Mouse (Mus musculus): Measurements from ENCODE around the gene Clstn2. TPM values are rescaled to one million over a fixed set of nuclear protein-coding genes. Genes with fewer than 3 reads are reported as not detected.

The Clstn2 gene
- polyA plus RNA-seq, 1 experiment from 2014 or later = 0.96 TPM

GRCm38 (mm10) chr9:97793661-97794060 is 239.3 kb downstream of the Clstn2 start:
- 86% methylated on average over 8 of the region's 8 CpGs for WGBS
- H3K27me3 ChIP-seq (ENCODE audit: low read depth, poor library complexity, severe bottlenecking) = no peaks in the 10 kb centered on the region

GRCm38 (mm10) chr9:97788151-97788670 is 244.8 kb downstream of the Clstn2 start:
- H3K4me1 ChIP-seq = no peaks in the 10 kb centered on the region
- H3K9me3 ChIP-seq (replicated peaks) = no peaks in the 10 kb centered on the region
- no peaks in the 10 kb centered on the region for H3K27me3 ChIP-seq (ENCODE audit: low read depth, poor library complexity, severe bottlenecking)
- DNase-seq (ENCODE audit: low spot score) = no peak
- no peaks in the 10 kb centered on the region for H3K36me3 ChIP-seq
- 93% methylated on average over 5 of the region's 5 CpGs for WGBS
- H3K4me3 ChIP-seq = no peak overlapping the region
- H3K27ac ChIP-seq (replicated peaks) = no peak overlapping the region

More at GRCm38 (mm10) chr9:97793661-97794060, 239.3 kb downstream of the Clstn2 start:
- no peak overlapping the region for H3K27ac ChIP-seq (replicated peaks)
- H3K4me1 ChIP-seq = no peaks in the 10 kb centered on the region
- H3K9me3 ChIP-seq (replicated peaks) = no peaks in the 10 kb centered on the region
- DNase-seq (ENCODE audit: low spot score) = no peak
- no peaks in the 10 kb centered on the region for H3K36me3 ChIP-seq
- no peak overlapping the region for H3K4me3 ChIP-seq

GRCm38 (mm10) chr9:97780032-97780616 is 252.9 kb downstream of the Clstn2 start:
- no peaks in the 10 kb centered on the region for H3K9me3 ChIP-seq (replicated peaks)
- H3K36me3 ChIP-seq = no peaks in the 10 kb centered on the region
- H3K27me3 ChIP-seq (ENCODE audit: low read depth, poor library complexity, severe bottlenecking) = no peaks in the 10 kb centered on the region
- H3K4me1 ChIP-seq = no peaks in the 10 kb centered on the region
- no peak for DNase-seq (ENCODE audit: low spot score)
- WGBS = 88% methylated on average over 5 of the region's 5 CpGs
- no peak overlapping the region for H3K4me3 ChIP-seq
- no peak overlapping the region for H3K27ac ChIP-seq (replicated peaks)

GRCm38 (mm10) chr9:97775770-97776169 is 257.2 kb downstream of the Clstn2 start:
- Histone ChIP-seq H3K4me1 (no peaks in the 10 kb centered on the region), H3K4me3 (no peak overlapping the region), H3K9me3 (replicated peaks) (no peaks in the 10 kb centered on the region), H3K27me3 (ENCODE audit: low read depth, poor library complexity, severe bottlenecking) (no peaks in the 10 kb centered on the region), H3K27ac (replicated peaks) (no peak overlapping the region), H3K36me3 (no peaks in the 10 kb centered on the region)
- no peak for DNase-seq (ENCODE audit: low spot score)
- WGBS = 83% methylated on average over 1 of the region's 1 CpGs

DNA sequence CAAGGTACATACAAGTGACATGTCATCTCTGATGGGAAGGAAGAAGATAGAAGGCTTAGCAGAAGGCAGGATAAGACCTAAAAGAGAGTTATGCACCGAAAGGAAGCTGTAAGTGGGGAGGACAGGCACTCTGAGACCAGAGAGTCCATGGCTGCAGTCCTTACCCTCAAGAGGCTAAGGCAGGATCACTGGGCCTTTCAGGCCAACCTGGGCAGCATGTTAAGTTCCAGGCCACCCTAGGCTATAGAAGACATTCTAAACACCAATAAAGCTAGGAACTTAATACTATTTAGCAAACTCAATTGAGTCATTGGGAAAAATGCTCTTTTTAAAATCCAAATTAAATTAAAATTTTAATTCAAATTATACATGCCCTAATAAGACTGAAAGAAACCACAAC is 258.0 kb downstream of the Clstn2 start:
- DNase-seq (ENCODE audit: low spot score) = no peak

GRCm38 (mm10) chr9:97773911-97774310 is 259.1 kb downstream of the Clstn2 start:
- DNase-seq (ENCODE audit: low spot score) = no peak
- no peaks in the 10 kb centered on the region for H3K27me3 ChIP-seq (ENCODE audit: low read depth, poor library complexity, severe bottlenecking)
- no peak overlapping the region for H3K4me3 ChIP-seq
- H3K36me3 ChIP-seq = no peaks in the 10 kb centered on the region
- H3K27ac ChIP-seq (replicated peaks) = no peak overlapping the region
- H3K9me3 ChIP-seq (replicated peaks) = no peaks in the 10 kb centered on the region
- WGBS = 84% methylated on average over 3 of the region's 3 CpGs
- H3K4me1 ChIP-seq = no peaks in the 10 kb centered on the region

More for the DNA sequence above, 258.0 kb downstream of the Clstn2 start:
- WGBS = 77% methylated on average over 1 of the region's 1 CpGs
- Histone ChIP-seq H3K4me1 (no peaks in the 10 kb centered on the region), H3K27me3 (ENCODE audit: low read depth, poor library complexity, severe bottlenecking) (no peaks in the 10 kb centered on the region), H3K36me3 (no peaks in the 10 kb centered on the region), H3K9me3 (replicated peaks) (no peaks in the 10 kb centered on the region), H3K4me3 (no peak overlapping the region), H3K27ac (replicated peaks) (no peak overlapping the region)

DNA sequence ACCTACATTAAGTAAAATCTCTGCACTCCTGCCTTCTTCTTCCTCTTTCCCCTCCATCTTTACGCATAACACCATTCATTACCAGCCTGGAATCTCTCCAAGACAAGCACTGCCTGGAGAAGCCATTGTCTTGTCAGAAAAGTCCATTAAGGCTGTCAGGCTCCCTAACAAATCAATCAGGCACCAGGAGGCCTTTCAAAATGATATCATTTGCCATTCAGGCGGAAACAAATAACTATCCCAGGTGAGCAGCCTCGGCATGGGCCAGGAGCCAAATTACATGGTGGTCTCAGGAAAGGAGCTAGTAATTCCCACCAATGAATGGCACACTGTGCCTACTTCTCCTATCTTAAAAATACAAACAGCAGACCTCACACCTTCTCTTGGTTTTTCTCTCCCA is 260.6 kb downstream of the Clstn2 start:
- H3K27ac ChIP-seq (replicated peaks) = no peak overlapping the region
- no peaks in the 10 kb centered on the region for H3K36me3 ChIP-seq
- no peak for DNase-seq (ENCODE audit: low spot score)
- 65% methylated on average over 3 of the region's 3 CpGs for WGBS
- H3K4me3 ChIP-seq = no peak overlapping the region
- peaks cover under 1% of the 10 kb centered on the region; the same call in 1 of the 2 replicates for H3K4me1 ChIP-seq
- no peaks in the 10 kb centered on the region for H3K9me3 ChIP-seq (replicated peaks)
- no peaks in the 10 kb centered on the region for H3K27me3 ChIP-seq (ENCODE audit: low read depth, poor library complexity, severe bottlenecking)

GRCm38 (mm10) chr9:97769331-97769730 is 263.6 kb downstream of the Clstn2 start:
- no peak overlapping the region for H3K27ac ChIP-seq (replicated peaks)
- H3K27me3 ChIP-seq (ENCODE audit: low read depth, poor library complexity, severe bottlenecking) = no peaks in the 10 kb centered on the region
- H3K36me3 ChIP-seq = no peaks in the 10 kb centered on the region
- H3K9me3 ChIP-seq (replicated peaks) = no peaks in the 10 kb centered on the region
- 76% methylated on average over 5 of the region's 5 CpGs for WGBS
- no peak overlapping the region for H3K4me3 ChIP-seq
- H3K4me1 ChIP-seq = peaks cover 7% of the 10 kb centered on the region; the same call in 1 of the 2 replicates
- no peak for DNase-seq (ENCODE audit: low spot score)

- no peaks in the 10 kb centered on the region for H3K36me3 ChIP-seq
- no peaks in the 10 kb centered on the region for H3K9me3 ChIP-seq (replicated peaks)
- no peaks in the 10 kb centered on the region for H3K27me3 ChIP-seq (ENCODE audit: low read depth, poor library complexity, severe bottlenecking)
- no peak overlapping the region for H3K27ac ChIP-seq (replicated peaks)
- DNase-seq (ENCODE audit: low spot score) = no peak
- WGBS = 93% methylated on average over 6 of the region's 6 CpGs
- H3K4me1 ChIP-seq = peaks cover 16% of the 10 kb centered on the region; the same call in 1 of the 2 replicates
- no peak overlapping the region for H3K4me3 ChIP-seq
Measured at GRCm38 (mm10) chr9:97765251-97765767, 267.7 kb downstream of the Clstn2 start.

- no peak overlapping the region for H3K4me3 ChIP-seq
- H3K36me3 ChIP-seq = no peaks in the 10 kb centered on the region
- no peaks in the 10 kb centered on the region for H3K9me3 ChIP-seq (replicated peaks)
- 83% methylated on average over 4 of the region's 4 CpGs for WGBS
- no peaks in the 10 kb centered on the region for H3K27me3 ChIP-seq (ENCODE audit: low read depth, poor library complexity, severe bottlenecking)
- H3K27ac ChIP-seq (replicated peaks) = no peak overlapping the region
- DNase-seq (ENCODE audit: low spot score) = no peak
- H3K4me1 ChIP-seq = peaks cover 18% of the 10 kb centered on the region; the same call in 1 of the 2 replicates
Measured at GRCm38 (mm10) chr9:97763048-97763447, 269.9 kb downstream of the Clstn2 start.

GRCm38 (mm10) chr9:97755599-97756270 is 277.2 kb downstream of the Clstn2 start:
- WGBS = 68% methylated on average over 7 of the region's 7 CpGs
- DNase-seq (ENCODE audit: low spot score) = no peak
- 0 out of 2 replicates have a peak, but pooled peaks cover 4% of the 10 kb centered on the region for H3K4me1 ChIP-seq

DNA sequence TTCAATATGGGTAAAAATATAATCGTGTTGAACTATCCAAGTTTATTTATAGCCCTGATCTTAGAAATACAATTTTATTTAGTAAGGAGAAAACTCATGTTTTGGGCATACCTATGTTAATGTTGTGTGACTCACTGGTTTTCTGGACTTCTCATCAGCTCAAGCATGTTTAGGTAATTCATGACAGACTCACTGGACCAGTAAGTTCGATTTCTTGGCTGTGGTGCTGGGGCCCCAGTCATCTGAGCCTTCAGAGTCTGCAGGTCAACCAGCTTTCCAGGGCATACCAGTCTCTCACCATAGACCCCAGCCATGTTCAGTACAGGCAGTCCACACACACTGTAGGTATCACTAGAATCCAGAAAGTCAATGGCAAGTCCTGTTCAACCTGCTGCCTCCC is 279.3 kb downstream of the Clstn2 start:
- Histone ChIP-seq H3K27ac (replicated peaks) (no peak overlapping the region), H3K36me3 (no peaks in the 10 kb centered on the region), H3K9me3 (replicated peaks) (no peaks in the 10 kb centered on the region), H3K4me1 (no peaks in the 10 kb centered on the region), H3K4me3 (no peak overlapping the region), H3K27me3 (ENCODE audit: low read depth, poor library complexity, severe bottlenecking) (no peaks in the 10 kb centered on the region)
- WGBS = 78% methylated on average over 2 of the region's 2 CpGs
- no peak for DNase-seq (ENCODE audit: low spot score)

More at GRCm38 (mm10) chr9:97755599-97756270, 277.2 kb downstream of the Clstn2 start:
- Histone ChIP-seq H3K27me3 (ENCODE audit: low read depth, poor library complexity, severe bottlenecking) (no peaks in the 10 kb centered on the region), H3K9me3 (replicated peaks) (no peaks in the 10 kb centered on the region), H3K27ac (replicated peaks) (no peak overlapping the region), H3K4me3 (no peak overlapping the region), H3K36me3 (no peaks in the 10 kb centered on the region)

DNA sequence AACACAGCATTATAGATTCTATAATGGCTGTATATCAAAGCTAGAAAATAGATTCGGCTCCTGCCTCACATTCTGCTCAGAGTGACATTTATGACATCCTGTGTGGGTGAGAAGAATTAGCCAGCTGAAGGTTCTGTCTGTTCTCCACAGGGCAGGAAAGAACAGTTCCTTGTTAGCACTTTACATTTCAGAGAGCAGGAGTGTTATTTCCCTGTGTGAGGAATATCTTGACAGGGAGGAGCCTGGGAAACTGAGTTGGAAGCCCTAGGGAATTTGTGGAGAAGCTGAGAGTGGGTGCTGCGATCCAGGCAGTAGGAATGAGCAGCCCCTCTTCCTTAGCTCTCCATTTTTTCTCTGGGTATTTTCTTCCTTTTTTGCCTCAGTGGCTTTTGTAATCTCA is 286.4 kb downstream of the Clstn2 start:
- no peak overlapping the region for H3K27ac ChIP-seq (replicated peaks)
- no peaks in the 10 kb centered on the region for H3K36me3 ChIP-seq
- H3K4me3 ChIP-seq = no peak overlapping the region
- H3K9me3 ChIP-seq (replicated peaks) = no peaks in the 10 kb centered on the region
- DNase-seq (ENCODE audit: low spot score) = no peak
- 84% methylated on average over 2 of the region's 2 CpGs for WGBS
- no peaks in the 10 kb centered on the region for H3K27me3 ChIP-seq (ENCODE audit: low read depth, poor library complexity, severe bottlenecking)
- no peaks in the 10 kb centered on the region for H3K4me1 ChIP-seq
